Mouse (Mus musculus) gastrocnemius, postnatal 25 days (tissue): ENCODE measurements around the gene Scin. TPM values are rescaled to one million over a fixed set of nuclear protein-coding genes. Genes with fewer than 3 reads are reported as not detected.

Experiments
- DNase-seq: peaks from one replicate; pipeline ENCODE4 v3.0.0; 2022
- total RNA-seq, 2 experiments: library from RNA; stranded (reverse); gene quantifications; 1 replicate in 1 of 2; 2 replicates in 1 of 2; pipeline ENCODE4 v1.2.3; 2021

The Scin gene
- total RNA-seq, 2 experiments from 2014 or later = 0.43 to 0.77 TPM

DNA sequence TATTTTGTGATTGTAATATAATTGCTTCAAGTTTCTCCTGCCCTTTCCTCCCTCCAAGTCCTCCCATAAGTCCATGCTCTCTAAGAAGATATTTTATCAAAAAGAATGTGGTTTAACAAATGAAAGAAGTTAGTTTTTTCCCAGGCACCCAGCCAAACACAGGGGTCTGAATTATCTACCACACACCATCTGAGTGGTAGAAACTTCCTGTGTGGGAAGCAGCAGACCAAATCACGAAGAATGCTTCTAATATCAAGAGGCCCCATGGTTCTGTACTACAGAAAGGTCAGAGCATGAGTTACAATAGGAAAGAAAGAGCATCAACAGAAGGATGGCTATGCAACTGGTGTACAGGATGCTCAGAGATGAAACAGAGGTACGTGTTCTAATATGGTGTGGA, 25.9 kb downstream of the Scin start:
- DNase-seq = no peak

DNA sequence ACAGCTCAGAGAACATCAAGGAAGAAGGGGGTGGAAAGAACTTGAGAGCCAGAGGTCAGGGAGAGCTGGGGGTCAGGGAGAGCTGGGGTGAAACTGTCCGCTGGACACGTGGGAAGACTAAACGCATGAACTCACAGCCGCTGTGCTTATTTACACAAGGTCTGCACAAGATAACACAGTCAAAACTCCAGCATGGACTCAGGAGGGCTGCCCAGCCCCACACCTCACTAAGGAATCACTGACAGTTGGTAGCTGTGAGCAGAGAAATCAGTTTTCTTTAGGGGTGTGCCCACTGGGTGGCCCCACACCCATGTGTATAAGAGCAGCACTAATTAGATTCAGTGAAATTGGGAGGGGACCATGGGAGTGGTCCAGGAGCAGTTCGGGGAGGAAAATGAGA, 27.2 kb downstream of the Scin start:
- no peak for DNase-seq

DNA sequence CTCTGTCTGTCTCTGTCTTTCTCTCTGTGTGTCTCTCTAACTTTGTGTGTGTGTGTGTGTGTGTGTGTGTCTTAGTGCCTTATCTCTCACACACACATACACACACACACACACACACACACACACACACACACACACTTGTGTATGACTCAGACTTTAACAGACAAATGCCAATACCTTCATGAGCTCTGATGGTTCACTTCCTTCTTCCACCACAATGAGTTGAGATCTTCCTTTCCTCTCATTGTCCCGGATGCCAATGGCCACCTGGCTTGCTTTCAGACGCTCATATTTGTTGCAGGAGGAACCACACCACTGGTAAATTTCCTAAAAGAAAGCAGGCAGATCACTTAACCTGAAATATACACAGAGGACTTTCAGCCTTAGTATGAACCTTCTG, 29.3 kb downstream of the Scin start:
- no peak for DNase-seq

DNA sequence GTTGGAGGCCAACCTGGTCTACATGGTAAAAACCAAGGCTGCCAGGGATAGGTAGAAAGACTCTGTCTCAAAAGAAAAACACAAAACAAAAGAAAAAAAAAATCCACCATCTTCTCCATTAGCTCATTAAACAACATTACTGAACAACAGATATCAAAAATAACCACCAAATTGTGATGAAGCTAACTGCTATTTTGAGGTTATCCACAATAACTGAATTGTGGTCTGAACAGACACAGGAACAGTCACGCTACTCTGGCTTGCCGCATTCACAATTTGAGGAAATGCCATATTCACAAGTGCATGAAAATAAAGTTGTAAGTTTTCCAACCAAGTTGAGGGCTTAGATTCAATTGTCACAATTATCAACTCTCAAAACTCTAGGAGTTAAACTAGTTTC, 31.7 kb downstream of the Scin start:
- DNase-seq = no peak

DNA sequence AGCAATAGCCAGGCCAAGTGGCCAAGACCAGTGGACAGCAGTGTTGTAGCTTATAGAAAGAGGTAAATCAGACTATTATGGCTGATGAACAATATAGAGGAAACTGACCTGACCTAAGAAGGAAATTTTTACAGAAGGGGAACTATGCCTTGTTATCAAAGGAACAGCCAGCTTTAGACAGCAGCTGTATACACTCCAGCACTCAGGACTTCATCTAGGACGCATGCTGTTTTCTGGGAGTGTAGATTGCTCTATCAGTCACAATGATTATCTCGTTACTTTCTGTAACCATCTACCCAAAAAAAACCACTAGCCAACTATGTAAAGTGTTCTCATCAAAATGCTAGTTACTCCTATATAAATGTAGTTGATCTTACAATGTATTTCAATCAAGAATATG, 34.6 kb downstream of the Scin start:
- DNase-seq = no peak

DNA sequence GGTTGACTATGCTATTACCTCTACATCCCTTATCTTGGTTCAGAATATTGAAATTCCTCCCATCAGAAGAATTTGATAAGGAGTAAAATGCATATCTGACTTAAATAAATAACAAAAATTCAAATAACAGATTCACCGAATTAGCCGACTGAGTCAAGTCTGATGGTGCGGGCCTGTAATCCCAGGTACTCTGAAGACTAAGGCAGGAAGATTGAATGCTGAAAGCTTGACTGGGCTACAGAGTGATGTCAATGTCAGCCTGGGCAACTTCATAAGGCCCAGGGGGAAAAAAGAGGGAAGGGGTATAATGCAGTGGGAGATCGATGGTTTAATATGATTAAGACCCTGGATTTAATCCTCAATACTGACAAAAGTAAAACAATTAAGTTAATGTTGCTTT, 36.6 kb downstream of the Scin start:
- DNase-seq = no peak

DNA sequence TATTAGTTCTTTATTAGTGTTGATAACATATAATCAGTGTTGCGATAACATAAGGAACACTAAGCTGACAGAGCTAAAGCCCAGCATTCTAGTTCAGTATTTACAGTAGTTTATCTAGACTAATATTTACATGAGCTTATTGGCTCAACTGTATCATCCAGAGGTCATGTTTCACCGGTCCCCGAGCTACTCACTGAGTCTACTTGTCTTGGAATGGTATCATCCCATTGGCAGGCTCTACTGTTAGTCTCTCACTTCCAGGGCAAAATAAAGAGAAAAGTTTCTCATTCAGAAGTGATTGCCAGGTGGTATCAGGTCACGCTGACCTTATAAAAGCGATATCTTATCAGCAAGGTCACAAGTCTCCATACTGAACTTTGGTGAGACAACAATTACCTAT, 37.0 kb downstream of the Scin start:
- no peak for DNase-seq

DNA sequence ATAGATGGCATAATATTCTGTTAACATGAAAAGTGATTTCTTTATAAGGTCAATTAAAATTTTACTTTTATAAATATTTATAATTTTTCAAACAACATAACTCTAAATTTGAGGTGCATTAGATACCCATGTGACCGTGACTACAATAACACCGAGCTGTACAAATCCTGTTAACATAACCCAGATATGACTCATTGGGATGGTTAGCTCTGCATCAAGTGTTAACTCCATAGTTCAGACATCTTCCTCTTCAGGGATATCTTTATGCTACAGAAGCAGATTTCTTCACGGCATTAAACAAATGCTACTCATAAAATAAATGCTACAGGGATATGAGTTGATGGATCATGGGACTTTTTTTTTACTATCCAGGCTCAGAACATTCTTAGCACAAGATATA, 37.6 kb downstream of the Scin start:
- DNase-seq = no peak

DNA sequence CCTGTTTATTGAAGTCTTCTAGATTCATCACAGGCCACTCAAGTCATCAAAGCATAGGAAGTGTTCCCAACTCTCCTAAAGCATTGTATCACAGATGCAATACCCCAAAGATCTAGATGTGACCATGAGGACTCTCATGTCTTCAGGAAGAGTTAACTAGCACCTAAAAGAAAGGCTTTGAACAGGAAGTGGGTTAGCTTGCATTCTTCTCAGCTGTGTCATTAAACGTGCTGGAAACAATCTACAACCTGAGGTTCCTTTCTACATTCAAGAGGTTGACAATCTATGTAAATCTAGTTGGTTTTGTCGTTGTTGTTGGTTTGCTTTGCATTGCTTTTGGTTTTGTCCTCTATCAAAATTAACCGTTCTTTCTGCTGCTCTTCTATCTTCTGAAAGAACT, 44.0 kb downstream of the Scin start:
- no peak for DNase-seq

DNA sequence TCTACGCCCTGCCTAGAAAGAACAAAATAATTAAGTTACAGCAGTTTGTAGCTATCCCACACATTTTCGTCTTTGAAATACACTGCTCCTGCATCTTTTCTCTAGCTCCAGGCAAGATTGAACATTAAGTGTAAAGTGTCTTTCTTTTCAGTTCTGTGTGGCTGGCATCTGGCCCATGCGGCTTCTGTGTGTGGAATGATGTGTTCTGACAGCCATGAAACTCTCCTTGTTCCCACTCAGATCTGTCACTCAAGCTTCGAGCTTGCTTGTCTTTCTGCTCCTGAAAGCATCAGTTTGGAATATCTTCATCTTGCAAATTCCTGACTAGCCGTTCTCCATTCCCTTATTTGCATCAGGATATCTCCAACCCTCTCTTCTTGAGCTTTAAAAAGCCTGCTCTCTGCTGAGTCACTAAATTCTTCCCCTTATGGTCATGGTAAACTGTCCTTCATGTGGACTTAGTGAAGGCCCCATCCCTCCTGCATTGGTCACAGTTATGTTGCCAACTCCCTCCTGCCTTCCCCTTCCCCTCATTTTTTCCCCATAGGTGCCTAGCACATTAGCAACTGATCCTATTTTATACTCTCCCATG, 48.2 kb downstream of the Scin start:
- DNase-seq = no peak

DNA sequence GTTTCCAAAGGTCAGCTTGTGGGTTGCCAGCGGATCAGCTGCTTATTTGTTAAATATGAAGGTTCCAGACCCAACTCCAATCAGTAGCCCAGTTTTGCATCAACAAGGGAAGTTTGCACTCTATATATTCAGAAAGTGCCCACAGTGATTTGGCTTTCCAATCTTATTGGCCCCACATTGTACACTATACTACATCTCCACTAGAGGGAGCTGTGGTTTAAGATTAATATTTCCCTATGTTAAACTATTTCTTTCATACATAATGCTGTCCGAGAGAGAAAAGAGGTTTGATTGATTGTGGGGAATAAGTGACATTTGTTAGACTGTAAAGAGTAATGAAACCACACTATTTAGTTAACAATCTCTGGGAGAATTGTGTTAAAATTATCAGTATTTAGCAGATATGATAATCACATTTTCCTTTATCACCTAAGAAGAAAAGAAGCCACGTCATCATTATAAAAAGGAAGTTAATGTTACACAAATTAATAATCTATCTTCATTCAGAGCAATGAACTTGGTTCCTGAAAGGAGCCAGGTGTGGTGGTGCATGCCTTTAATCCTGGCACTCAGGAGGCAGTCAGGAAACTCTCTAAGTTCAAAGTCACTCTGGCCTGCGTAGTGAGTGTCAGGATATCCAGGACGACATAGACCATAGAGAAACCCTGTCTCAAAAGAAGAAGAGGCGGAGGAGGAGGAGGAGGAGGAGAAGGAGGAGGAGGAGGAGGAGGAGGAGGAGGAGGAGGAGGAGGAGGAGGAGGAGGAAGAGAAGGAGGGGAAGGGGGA, 51.4 kb downstream of the Scin start:
- DNase-seq = no peak

DNA sequence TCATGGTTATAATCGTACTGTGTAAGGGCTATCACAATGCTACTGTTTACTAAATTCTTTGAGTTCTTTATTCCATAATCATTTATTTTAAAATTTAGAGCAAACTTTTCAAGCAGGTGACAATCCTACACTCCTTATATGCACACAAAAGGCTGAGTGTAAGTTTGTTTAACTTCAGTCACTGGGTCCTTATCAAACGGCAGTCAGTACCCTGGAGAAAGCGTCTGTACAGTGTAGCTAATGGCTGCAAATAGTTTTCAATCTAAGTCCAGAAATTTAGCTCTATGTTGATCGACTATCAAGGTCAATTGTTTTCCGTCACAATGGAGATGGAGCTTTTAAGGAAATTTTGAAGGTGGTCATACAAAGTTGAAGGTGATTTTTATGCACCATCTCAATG, 52.0 kb downstream of the Scin start:
- no peak for DNase-seq

DNA sequence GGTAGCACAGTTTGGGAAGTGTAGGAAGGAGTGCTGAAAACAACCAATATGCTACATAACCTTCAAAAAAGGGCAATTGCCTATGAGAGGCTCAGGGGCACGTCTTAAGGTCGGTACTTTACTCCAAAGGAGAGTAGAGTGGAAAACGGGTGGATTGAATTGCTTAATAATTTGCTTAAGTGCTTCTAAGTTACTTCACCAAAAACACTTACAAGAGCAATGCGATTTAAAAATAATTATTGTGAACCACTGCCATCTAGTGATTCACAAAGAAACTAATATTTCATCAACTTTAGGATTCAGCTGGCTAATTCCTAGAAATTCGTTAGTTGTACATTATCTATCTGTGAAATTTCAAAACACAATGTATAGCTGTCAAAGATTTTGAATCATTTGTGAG, 60.4 kb downstream of the Scin start:
- DNase-seq = no peak

DNA sequence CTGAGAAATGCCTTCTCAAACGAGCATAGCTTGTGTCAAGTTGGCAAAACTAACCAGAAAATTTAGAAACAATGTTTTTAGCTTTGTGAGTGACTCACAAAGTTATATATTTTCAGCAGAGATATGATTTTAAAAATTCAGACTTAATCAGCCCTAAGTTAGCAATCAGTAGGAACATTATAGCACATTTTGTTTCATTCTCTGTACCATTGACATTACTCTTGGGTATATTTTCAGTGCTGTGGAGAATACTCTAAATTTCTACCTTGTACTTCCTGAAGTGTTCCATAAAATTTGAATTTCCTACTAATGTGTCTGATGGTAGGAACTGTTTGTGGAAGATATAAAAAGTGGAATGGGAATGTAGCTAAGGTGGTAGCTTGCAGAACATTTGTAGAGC, 87.0 kb downstream of the Scin start:
- DNase-seq = no peak

DNA sequence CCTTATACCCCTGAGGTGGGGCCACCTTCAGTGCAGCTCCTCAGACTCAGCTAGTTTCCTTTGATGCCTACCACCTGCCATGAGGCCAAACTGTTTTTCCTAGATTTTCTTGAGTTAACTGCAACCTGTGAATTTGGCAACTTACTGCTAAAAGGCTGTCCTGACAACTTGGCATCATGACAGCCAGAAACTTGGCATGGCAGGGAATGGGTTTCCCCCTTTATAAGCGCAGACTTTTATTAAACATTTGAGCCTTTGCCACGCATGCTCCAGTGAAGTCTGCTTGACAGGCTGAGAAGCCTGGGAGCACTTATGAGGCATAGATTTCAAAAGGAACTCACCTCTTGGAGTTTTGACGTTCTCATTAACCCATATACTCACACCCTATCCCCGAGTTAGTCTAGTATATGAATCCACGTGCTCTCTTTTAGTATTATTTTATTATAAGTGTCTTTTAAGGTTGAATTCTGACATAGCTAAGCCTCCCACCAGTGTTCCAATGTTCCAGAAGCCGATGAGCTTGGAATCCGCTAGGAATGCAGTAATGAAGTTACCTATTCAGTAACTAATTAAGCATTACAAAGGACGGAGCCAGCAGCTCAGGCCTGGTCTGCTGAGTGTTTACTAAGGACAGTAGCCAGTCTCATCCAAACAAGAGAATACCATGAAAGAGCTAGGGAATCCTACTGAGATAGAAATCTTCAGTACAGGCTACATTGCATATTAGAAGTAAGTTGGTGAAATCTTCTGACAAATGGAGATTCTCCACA, 90.0 kb downstream of the Scin start:
- no peak for DNase-seq

DNA sequence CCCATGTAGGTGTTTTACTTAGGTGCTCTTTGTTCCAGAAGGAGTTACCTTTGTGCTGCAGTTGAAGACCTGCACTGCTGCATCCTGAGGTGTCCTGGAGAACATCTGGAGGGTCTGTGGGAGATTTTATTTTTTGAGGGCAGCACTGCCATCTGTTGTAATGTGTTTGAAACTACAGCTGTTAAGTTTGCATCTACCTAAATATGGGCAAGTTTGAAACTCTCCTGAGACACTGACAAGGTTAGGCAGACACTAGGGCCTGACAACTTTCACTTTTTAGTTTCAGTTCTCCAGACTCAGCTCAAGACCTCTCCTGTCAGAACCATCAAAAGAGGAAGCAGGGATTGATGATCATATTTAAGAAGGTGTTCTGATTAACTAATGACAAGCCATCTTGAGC, 94.0 kb downstream of the Scin start:
- no peak for DNase-seq

DNA sequence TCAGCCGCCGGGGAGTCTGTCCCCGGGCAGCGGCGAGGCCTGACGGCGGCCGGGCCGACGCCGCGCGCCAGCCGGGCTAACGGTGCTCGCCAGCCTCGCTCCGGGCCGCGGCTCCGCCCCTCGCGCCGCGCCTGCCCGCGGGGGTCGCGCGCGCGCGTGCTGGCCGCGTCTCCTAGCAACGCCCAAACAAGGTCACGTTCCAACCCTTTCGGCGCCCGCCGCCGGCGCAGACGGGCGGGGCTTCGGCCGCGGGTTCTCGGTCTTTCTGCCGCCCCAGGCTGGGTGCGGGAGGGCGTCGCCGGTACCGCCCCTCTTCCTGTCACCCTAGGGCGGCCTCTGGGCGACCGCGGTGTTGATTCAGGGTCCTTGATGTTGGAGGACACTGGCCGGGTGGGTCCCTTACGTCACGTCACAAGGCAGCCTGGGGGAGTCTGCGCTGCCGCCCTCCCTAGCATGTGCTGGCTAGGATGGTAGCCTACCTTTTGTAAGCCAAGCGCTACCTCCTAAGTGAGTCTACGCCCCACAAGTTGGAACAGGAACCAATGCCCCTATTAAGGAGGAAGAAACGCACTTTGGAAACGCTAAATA, 96.1 kb downstream of the Scin start, which contains the start of gene Arl4a:
Arl4a (minus strand) TSS at position 150 of the 588 bp plus-strand sequence.
- peak; percentile 87 for DNase-seq

DNA sequence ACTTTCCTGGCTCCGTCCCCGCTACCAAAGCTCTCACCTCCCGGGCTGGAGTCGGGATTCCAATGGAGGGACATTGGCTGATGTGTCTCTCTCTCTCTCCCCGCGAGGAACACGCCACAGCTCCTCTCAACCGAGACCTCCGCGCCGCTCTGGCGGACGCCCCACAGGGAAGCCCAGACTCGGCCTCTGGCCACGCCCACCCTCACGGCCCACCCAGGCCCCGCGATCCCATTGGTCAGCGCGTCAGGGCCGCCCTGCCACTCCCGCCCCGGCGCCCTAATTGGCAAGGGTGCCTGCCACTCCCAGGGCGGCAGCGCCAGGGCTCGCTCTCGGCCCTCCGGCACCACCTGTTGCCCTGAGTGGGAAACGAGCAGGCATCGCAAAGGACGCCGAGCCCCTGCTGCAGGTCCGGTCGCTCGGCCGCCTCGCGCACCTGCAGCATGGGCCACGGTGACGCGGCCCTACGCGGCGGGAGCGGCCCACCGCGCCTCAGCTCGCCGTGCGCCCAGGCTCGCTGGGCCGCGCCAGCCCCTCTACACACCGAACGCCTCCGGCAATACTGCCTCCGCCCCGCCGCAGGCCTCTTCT, 96.7 kb downstream of the Scin start:
- peak; percentile 99 for DNase-seq

DNA sequence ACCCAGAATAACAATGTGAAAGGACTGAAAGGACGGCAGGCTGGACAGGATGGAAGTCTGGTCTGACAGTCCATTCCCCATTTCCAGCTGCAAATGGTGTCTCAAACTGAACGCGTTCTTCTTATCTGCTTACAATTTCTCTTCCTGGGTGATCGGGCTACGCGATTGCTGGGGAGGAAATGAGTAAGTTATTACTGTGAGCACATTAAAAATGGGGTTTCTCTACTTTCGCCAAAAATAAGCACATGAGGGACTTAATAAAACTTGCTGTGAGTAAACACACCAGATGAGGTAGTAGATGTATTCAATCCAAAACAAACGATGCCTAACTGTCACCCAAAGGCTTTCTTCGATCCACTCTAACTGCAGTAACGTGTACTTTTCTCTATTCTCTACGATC, 97.4 kb downstream of the Scin start:
- DNase-seq = no peak

DNA sequence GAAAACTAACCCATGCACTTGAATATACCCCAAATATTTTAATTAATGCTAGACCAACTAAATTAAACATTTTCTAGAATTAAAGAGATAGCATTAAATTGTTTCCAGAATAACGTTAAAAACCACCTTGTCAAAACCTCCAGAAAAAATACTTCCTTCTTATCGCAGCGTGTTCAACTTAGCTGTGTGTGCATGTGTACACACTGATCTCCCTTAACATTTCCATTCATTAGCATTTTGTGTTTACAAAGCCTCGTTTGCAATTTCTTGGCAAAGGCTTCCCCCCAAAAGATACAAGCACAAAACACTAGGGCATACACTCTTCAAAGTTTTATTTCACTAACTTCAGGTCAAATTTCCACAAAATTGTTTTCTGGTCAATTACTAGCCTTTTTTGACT, 98.5 kb downstream of the Scin start:
- DNase-seq = no peak

DNA sequence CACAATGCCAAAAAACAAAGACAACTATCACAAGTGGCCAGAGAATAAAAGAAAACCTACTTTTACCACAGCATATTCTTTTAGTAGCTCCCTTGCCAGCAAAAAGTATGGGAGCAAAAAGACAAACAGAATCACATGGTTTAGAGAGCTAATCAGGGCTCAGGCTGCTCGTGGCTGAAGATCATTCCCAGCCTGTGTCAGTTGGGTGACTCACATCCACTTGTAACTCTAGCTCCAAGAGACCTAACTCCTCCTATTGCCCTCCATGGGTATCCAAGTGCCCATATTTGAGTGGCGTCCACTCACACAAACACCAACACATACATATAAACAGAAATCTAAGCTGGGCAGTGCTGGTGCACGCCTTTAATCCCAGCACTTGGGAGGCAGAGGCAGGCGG, 104.8 kb downstream of the Scin start:
- DNase-seq = no peak

DNA sequence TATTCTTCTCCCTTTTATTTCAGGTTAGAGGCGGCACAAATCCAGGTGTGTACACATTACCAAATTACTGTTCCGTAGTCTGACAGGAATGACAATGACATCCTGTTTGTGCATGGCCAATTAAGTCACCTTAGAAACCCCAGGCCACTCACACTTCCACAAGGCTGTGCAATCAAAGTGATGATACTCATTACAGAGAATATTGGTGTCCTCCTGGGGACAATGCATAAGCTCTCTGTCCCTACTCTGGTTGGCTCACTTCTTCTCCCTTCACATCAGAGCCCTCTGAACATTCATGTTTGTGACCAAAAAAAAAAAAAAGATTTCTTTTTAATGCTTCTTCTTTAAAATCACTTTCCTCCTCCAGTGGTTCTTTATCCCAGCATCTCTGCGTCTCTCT, 106.2 kb downstream of the Scin start:
- DNase-seq = no peak

DNA sequence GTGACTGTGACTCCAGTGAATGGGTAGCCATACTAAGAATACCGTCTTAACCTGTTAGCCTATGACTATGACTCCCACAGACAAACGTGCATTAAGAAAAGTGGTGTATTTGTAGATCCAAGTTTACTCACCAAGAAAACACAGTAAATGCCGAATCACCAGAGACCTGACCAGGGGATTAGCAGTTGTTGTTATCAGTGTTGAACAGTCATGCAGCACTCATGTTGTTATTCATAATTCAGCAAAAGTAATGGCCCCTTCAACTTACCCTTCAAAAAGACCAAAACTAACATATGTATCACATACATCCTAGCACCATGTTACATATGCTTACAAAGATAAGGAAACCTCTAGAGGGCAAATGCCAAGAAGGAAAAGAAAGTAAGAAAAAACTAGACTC, 106.6 kb downstream of the Scin start:
- DNase-seq = no peak
